Mouse (Mus musculus) lung, adult 10 weeks (tissue): ENCODE measurements around the gene Mrgprg. TPM values are rescaled to one million over a fixed set of nuclear protein-coding genes. Genes with fewer than 3 reads are reported as not detected.

Source experiments
- polyA plus RNA-seq: library from polyadenylated mRNA; stranded (reverse); fragments of 350-450 nt; fragmentation: Illumina TruSeq; extraction: RNeasy Lipid Tissue Mini Kit (QIAGEN cat#74804); gene quantifications from one replicate; pipeline ENCODE4 v1.2.3, GENCODE M21; 2014; ENCODE audit warnings: low read depth, low replicate concordance; ENCODE audit not compliant: insufficient read depth

Mrgprg gene
- not detected for polyA plus RNA-seq

GRCm38 (mm10) chr7:143766893-143767292 is at the start of gene Mrgprg:
TSS of gene Mrgprg (minus strand) at chr7:143766993.

GRCm38 (mm10) chr7:143783996-143784829 is 17.4 kb upstream of the Mrgprg start, which contains the start of gene Mrgpre:
TSS of gene Mrgpre (minus strand) at chr7:143784500.

DNA sequence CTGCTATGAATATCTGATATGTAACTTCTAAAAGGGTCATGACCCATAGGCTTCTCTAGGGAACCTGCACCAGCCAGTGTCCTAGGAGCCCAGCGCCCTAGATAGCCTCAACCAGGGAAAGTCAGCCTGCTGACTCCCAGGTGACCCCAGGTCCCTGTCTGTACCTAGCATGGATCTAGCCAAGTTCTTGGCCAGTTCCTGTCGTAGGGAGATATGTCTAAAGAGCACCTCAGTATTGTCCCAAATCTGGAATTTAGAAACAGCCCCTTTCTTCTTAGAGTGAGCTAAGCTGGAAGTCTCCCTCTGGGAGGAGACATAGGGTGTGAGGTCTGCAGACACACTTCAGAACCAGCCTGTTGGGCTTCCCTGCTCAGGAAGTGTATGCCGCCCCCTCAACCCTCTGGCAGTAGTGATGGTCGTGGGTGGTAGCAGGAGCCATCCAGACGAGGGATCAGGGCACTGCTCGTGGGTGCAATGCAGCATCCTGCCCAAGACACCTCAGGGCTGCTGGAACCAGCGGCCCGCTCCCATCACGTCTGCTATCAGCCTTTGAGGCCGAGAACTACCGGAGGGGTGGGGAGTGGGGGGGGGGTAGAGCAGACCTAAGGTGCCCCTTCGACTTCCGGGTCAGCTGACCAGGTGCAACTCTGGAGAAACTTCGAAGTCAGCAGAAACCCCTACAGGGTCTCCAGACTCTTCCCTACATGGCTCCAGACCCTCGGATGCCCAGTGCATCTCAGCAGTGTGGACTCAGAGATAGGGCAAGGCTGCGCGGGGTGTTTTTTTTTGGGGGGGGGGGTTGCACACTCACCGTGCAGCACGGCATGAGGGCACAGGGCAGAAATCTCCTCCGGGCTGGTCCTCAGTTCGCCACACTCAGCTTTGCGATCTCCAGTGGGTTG is 10.4 kb downstream of the Mrgprg start, which contains the start of gene Osbpl5:
Gene Osbpl5, minus strand, starts transcription at position 861 of the 902 bp plus-strand sequence.

Other genes starting within 250 kb of the Mrgprg start
- gene Nap1l4, start 217.9 kb downstream of the Mrgprg start, polyA plus RNA-seq, result 70.0 TPM
- 18.9 TPM for gene Cars, start 166.9 kb downstream of the Mrgprg start, polyA plus RNA-seq
- 1.9 TPM for gene Tnfrsf26, start 138.3 kb downstream of the Mrgprg start, polyA plus RNA-seq
- gene Tnfrsf22, start 117.3 kb downstream of the Mrgprg start, polyA plus RNA-seq, result 3.9 TPM
- 0.94 TPM for gene Tnfrsf23, start 81.1 kb downstream of the Mrgprg start, polyA plus RNA-seq
- 34.8 TPM for gene Osbpl5, start 10.0 kb downstream of the Mrgprg start, polyA plus RNA-seq
- gene Mrgpre, start 17.5 kb upstream of the Mrgprg start, polyA plus RNA-seq, result 0.99 TPM
- 4.2 TPM for gene Nadsyn1, start 55.9 kb upstream of the Mrgprg start, polyA plus RNA-seq
- 9.8 TPM for gene Dhcr7, start 56.2 kb upstream of the Mrgprg start, polyA plus RNA-seq
- not detected for gene Gm498, start 99.8 kb upstream of the Mrgprg start, polyA plus RNA-seq
- 0.81 TPM for gene Shank2, start 234.9 kb upstream of the Mrgprg start, polyA plus RNA-seq